Mouse (Mus musculus): Measurements from ENCODE around the gene Tspan11. TPM values are rescaled to one million over a fixed set of nuclear protein-coding genes. Genes with fewer than 3 reads are reported as not detected.

Gene Tspan11
- total RNA-seq (2021): 1 to 10 TPM; 2.8 to 4.7 TPM
- long read RNA-seq, experiment 1, full-length matches to known transcripts: 1 of 3 reads
- long read RNA-seq, experiment 1, partial matches to known transcripts: 0 of 3 reads
- long read RNA-seq, experiment 1, other reads (novel, unspliced or antisense): 2 of 3 reads
- long read RNA-seq, experiment 2, full-length matches to known transcripts: 1 of 3 reads
- long read RNA-seq, experiment 2, partial matches to known transcripts: 0 of 3 reads
- long read RNA-seq, experiment 2, other reads (novel, unspliced or antisense): 2 of 3 reads

GRCm38 (mm10) chr6:127887511-127888421 lies at the start of gene Tspan11:
Tspan11 (plus strand) TSS chr6:127887589.
- peak; percentile 68 to 71 for DNase-seq (ENCODE audit: low spot score in 2 of 2)

GRCm38 (mm10) chr6:127837910-127838309 lies 49.5 kb upstream of the Tspan11 start:
- DNase-seq (ENCODE audit: low spot score in 2 of 2): no peak

GRCm38 (mm10) chr6:127839538-127839937 lies 47.9 kb upstream of the Tspan11 start:
- DNase-seq (ENCODE audit: low spot score in 2 of 2): no peak

GRCm38 (mm10) chr6:127840171-127840570 lies 47.2 kb upstream of the Tspan11 start:
- DNase-seq (ENCODE audit: low spot score in 2 of 2): no peak

- DNase-seq (ENCODE audit: low spot score in 2 of 2): no peak
These were observed 46.1 kb upstream of the Tspan11 start for GRCm38 (mm10) chr6:127841326-127841725.

GRCm38 (mm10) chr6:127846521-127846920 lies 40.9 kb upstream of the Tspan11 start:
- DNase-seq (ENCODE audit: low spot score in 2 of 2): no peak

GRCm38 (mm10) chr6:127849496-127849895 lies 37.9 kb upstream of the Tspan11 start:
- DNase-seq (ENCODE audit: low spot score in 2 of 2): no peak

- DNase-seq (ENCODE audit: low spot score in 2 of 2): no peak
These were observed 35.8 kb upstream of the Tspan11 start for GRCm38 (mm10) chr6:127851611-127852010.

GRCm38 (mm10) chr6:127853241-127853640 lies 34.1 kb upstream of the Tspan11 start:
- no peak for DNase-seq (ENCODE audit: low spot score in 2 of 2)

GRCm38 (mm10) chr6:127853771-127854687 lies 33.4 kb upstream of the Tspan11 start:
- DNase-seq (ENCODE audit: low spot score in 2 of 2): no peak

GRCm38 (mm10) chr6:127854688-127855013 lies 32.7 kb upstream of the Tspan11 start:
- no peak for DNase-seq (ENCODE audit: low spot score in 2 of 2)

GRCm38 (mm10) chr6:127855711-127856295 lies 31.6 kb upstream of the Tspan11 start:
- peak; percentile 22 to 31 for DNase-seq (ENCODE audit: low spot score in 2 of 2)

GRCm38 (mm10) chr6:127861951-127862350 lies 25.4 kb upstream of the Tspan11 start:
- no peak for DNase-seq (ENCODE audit: low spot score in 2 of 2)

- no peak for DNase-seq (ENCODE audit: low spot score in 2 of 2)
These were observed 22.0 kb upstream of the Tspan11 start for GRCm38 (mm10) chr6:127865391-127865790.

GRCm38 (mm10) chr6:127868546-127868945 lies 18.8 kb upstream of the Tspan11 start:
- DNase-seq (ENCODE audit: low spot score in 2 of 2): no peak

- DNase-seq (ENCODE audit: low spot score in 2 of 2): no peak
These were observed 18.3 kb upstream of the Tspan11 start for GRCm38 (mm10) chr6:127869121-127869520.

- no peak for DNase-seq (ENCODE audit: low spot score in 2 of 2)
These were observed 16.8 kb upstream of the Tspan11 start for GRCm38 (mm10) chr6:127870345-127871324.

GRCm38 (mm10) chr6:127871436-127871835 lies 16.0 kb upstream of the Tspan11 start:
- no peak for DNase-seq (ENCODE audit: low spot score in 2 of 2)

GRCm38 (mm10) chr6:127872581-127872980 lies 14.8 kb upstream of the Tspan11 start:
- no peak for DNase-seq (ENCODE audit: low spot score in 2 of 2)

- DNase-seq (ENCODE audit: low spot score in 2 of 2): no peak
These were observed 11.5 kb upstream of the Tspan11 start for GRCm38 (mm10) chr6:127875883-127876282.

Data from layer of hippocampus, postnatal 14 days (tissue).